Mouse (Mus musculus) ES-E14 (cell line): ENCODE measurements around the gene Cacnb4. TPM values are rescaled to one million over a fixed set of nuclear protein-coding genes. Genes with fewer than 3 reads are reported as not detected.

Experiments used
- DNase-seq: peaks from one replicate; pipeline ENCODE4 v3.0.0-alpha.2; 2013; ENCODE audit warnings: low read depth, low spot score
- H3K27ac ChIP-seq: 2 replicates; pipeline ENCODE4 v1.5.1; 2012; ENCODE audit warnings: low read depth, mild to moderate bottlenecking, low read length, moderate library complexity, mixed read lengths; ENCODE audit not compliant: poor library complexity, insufficient read depth, severe bottlenecking
- H3K36me3 ChIP-seq: 2 replicates; pipeline ENCODE4 v1.6.1; 2012; ENCODE audit warnings: mild to moderate bottlenecking, low read length, moderate library complexity, mixed read lengths; ENCODE audit not compliant: control insufficient read depth, poor library complexity, insufficient read depth, severe bottlenecking
- H3K4me1 ChIP-seq, 2 experiments: fragments of 150-350 bp in 1 of 2; sonication (generic) in 1 of 2; 2 replicates each; pipeline ENCODE4 v1.6.1; 2012; ENCODE audit warnings: low read length in 2 of 2, mild to moderate bottlenecking in 1 of 2, mixed read lengths in 1 of 2; ENCODE audit not compliant: control insufficient read depth in 2 of 2, insufficient read depth in 2 of 2, poor library complexity in 1 of 2
- H3K4me3 ChIP-seq, 2 experiments: fragments of 150-350 bp in 1 of 2; sonication (generic) in 1 of 2; 2 replicates each; pipeline ENCODE4 v1.5.1; 2012; ENCODE audit warnings: low read length in 2 of 2, low read depth in 1 of 2, mild to moderate bottlenecking in 1 of 2, mixed read lengths in 1 of 2; ENCODE audit not compliant: insufficient read depth in 1 of 2, poor library complexity in 1 of 2, severe bottlenecking in 1 of 2
- H3K9ac ChIP-seq: 2 replicates; pipeline ENCODE4 v1.6.1; 2012; ENCODE audit warnings: low read depth, mild to moderate bottlenecking, low read length, mixed read lengths; ENCODE audit not compliant: poor library complexity, insufficient read depth, severe bottlenecking
- H3K9me3 ChIP-seq: fragments of 150-350 bp; sonication (generic); 2 replicates; pipeline ENCODE4 v1.6.1; 2012; ENCODE audit warnings: low read depth, mild to moderate bottlenecking, low read length; ENCODE audit not compliant: control insufficient read depth, insufficient read depth
- CHD2 ChIP-seq: IDR thresholded peaks from 2 replicates; pipeline ENCODE4 v1.6.1; 2014; ENCODE audit warnings: mild to moderate bottlenecking, low read depth, low read length, inconsistent platforms
- HCFC1 ChIP-seq: IDR thresholded peaks from 2 replicates; pipeline ENCODE4 v1.6.1; 2012; ENCODE audit warnings: low read length, inconsistent platforms, borderline replicate concordance; ENCODE audit not compliant: insufficient read depth
- MAFK ChIP-seq: IDR thresholded peaks from 2 replicates; pipeline ENCODE4 v1.6.1; 2014; ENCODE audit warnings: mild to moderate bottlenecking, low read depth, low read length, inconsistent platforms; ENCODE audit not compliant: insufficient read depth
- ZC3H11A ChIP-seq: IDR thresholded peaks from 2 replicates; pipeline ENCODE4 v1.6.1; 2012; ENCODE audit warnings: low read depth, mild to moderate bottlenecking, inconsistent platforms, low read length, borderline replicate concordance
- ZNF384 ChIP-seq: IDR thresholded peaks from 2 replicates; pipeline ENCODE4 v1.6.1; 2012; ENCODE audit warnings: low read depth, low read length, inconsistent platforms
- in situ Hi-C, 2 experiments: fragments of 600-800 bp; cut with MboI; formaldehyde crosslinking; loops; one replicate each; pipeline ENCODE4 v1.15.1; 2025; ENCODE audit warnings: low sequenced_read_pairs in 2 of 2, inconsistent platforms in 1 of 2; ENCODE audit not compliant: unreplicated experiment in 2 of 2
- total RNA-seq: library from RNA; depleted of rRNA; stranded (reverse); fragments of 300-350 nt; gene quantifications from 2 replicates; pipeline ENCODE4 v1.2.3, GENCODE M21; 2012

Cacnb4 gene
- total RNA-seq, 1 experiment, result 0.09 TPM

GRCm38 (mm10) chr2:52635358-52635757, 41.3 kb downstream of the Cacnb4 start:
- no peak overlapping the region for H3K4me3 ChIP-seq
- no peaks in the 10 kb centered on the region for H3K9me3 ChIP-seq
- in situ Hi-C loops, result no loop called here
- TF ChIP-seq ZC3H11A, result no peak
- no peak for TF ChIP-seq HCFC1
- no peak for TF ChIP-seq MAFK
- no peak for TF ChIP-seq ZNF384
- no peak for TF ChIP-seq CHD2
- H3K9ac ChIP-seq, result no peak overlapping the region
- H3K4me1 ChIP-seq, result peaks cover 0 to 5% of the 10 kb centered on the region in 2 experiments; a peak in 1 of 4 replicates
- H3K36me3 ChIP-seq, result no peaks in the 10 kb centered on the region
- no peak overlapping the region for H3K27ac ChIP-seq
- no peak for DNase-seq

- no peak overlapping the region for H3K9ac ChIP-seq
- H3K36me3 ChIP-seq, result no peaks in the 10 kb centered on the region
- peak; percentile 69 for DNase-seq
- no peak for TF ChIP-seq HCFC1
- TF ChIP-seq ZC3H11A, result no peak
- no peak for TF ChIP-seq CHD2
- TF ChIP-seq MAFK, result no peak
- no peak for TF ChIP-seq ZNF384
- H3K9me3 ChIP-seq, result no peaks in the 10 kb centered on the region
- in situ Hi-C loops, result no loop called here
- no peak overlapping the region for H3K4me3 ChIP-seq
- H3K4me1 ChIP-seq, result peaks cover 0 to 5% of the 10 kb centered on the region in 2 experiments; a peak in 1 of 4 replicates
- H3K27ac ChIP-seq, result no peak overlapping the region
Observed at GRCm38 (mm10) chr2:52632880-52633279, 43.8 kb downstream of the Cacnb4 start.

GRCm38 (mm10) chr2:52628186-52628585, 48.4 kb downstream of the Cacnb4 start:
- in situ Hi-C loops, result no loop called here
- Histone ChIP-seq H3K9me3 (no peaks in the 10 kb centered on the region), H3K27ac (no peak overlapping the region), H3K9ac (no peak overlapping the region), H3K4me3 (no peak overlapping the region), H3K36me3 (no peaks in the 10 kb centered on the region), H3K4me1 (peaks cover 0 to 2% of the 10 kb centered on the region in 2 experiments; a peak in 1 of 4 replicates)
- DNase-seq, result no peak
- TF ChIP-seq HCFC1 (no peak), ZNF384 (no peak), MAFK (no peak), CHD2 (no peak), ZC3H11A (no peak)

DNA sequence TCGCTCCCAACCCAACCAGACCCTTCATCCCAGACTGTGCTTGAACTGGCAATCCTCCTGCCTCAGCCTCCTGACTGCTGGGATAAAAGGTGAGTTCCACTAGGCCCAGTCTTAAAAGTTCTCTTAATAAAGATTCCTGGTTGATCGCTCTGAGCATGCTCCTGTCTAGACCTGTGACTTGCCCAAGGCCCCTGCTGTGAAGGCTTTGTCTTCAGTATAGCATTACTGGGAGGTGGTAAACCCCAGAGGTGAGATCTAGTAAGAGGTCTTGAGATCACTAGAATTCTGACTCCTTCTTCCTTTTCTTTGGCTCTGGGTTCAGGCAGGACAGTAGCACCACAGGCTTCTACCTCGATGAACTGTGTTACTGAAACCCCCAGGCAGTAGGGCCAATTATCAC, 50.4 kb downstream of the Cacnb4 start:
- H3K9ac ChIP-seq, result no peak overlapping the region
- peak; percentile 36 for DNase-seq
- H3K36me3 ChIP-seq, result no peaks in the 10 kb centered on the region
- TF ChIP-seq MAFK (no peak), HCFC1 (no peak), ZC3H11A (no peak), CHD2 (no peak), ZNF384 (no peak)
- H3K27ac ChIP-seq, result no peak overlapping the region
- peaks cover 0 to 2% of the 10 kb centered on the region in 2 experiments; a peak in 1 of 4 replicates for H3K4me1 ChIP-seq
- H3K4me3 ChIP-seq, result no peak overlapping the region
- in situ Hi-C loops, result no loop called here
- H3K9me3 ChIP-seq, result no peaks in the 10 kb centered on the region

DNA sequence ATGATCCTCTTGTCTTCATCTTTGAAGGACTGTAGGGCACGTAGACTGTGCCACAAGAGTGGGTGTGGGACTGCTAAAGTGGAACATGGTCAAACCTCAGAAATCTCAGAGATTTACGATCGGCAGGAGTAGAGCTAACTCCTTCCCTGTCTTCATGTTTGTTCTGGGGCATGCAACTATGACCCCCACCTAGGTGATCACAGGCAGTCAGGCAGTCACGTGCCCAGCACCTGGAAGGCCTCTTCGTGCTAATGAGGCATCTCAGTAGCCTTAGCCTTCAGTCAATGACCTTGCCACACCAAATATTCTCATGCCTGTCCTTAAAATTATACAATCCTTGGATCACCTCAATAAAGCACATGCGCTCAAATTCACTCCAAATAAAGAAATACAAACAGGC, 50.9 kb downstream of the Cacnb4 start:
- Histone ChIP-seq H3K4me3 (no peak overlapping the region), H3K36me3 (no peaks in the 10 kb centered on the region), H3K27ac (no peak overlapping the region), H3K9me3 (no peaks in the 10 kb centered on the region), H3K9ac (no peak overlapping the region), H3K4me1 (peaks cover 0 to 2% of the 10 kb centered on the region in 2 experiments; a peak in 1 of 4 replicates)
- TF ChIP-seq ZNF384 (no peak), ZC3H11A (no peak), CHD2 (no peak), HCFC1 (no peak), MAFK (no peak)
- no peak for DNase-seq
- in situ Hi-C loops, result no loop called here
